Mouse (Mus musculus) heart, embryonic 16.5 days (tissue): ENCODE measurements around the gene Nt5e. TPM values are rescaled to one million over a fixed set of nuclear protein-coding genes. Genes with fewer than 3 reads are reported as not detected.

Source experiments
- ATAC-seq: fragments of 200-750 bp; cut with Nextera tagmentation; replicated peaks from 2 replicates; pipeline ENCODE4 v1.8.0; 2017; ENCODE audit warnings: moderate number of reproducible peaks; ENCODE audit not compliant: insufficient read depth, low FRiP score; ENCODE audit errors: extremely low read depth
- H3K27ac ChIP-seq: fragments of 300-500 bp; sonication (generic); 2 replicates; pipeline ENCODE4 v1.5.1; 2014; ENCODE audit warnings: mild to moderate bottlenecking, low read length, control low read depth, moderate library complexity
- H3K27me3 ChIP-seq: fragments of 300-500 bp; sonication (generic); 2 replicates; pipeline ENCODE4 v1.6.1; 2014; ENCODE audit warnings: low read length, mixed read lengths; ENCODE audit not compliant: control insufficient read depth, insufficient read depth
- H3K36me3 ChIP-seq: fragments of 300-500 bp; sonication (generic); 2 replicates; pipeline ENCODE4 v1.6.1; 2014; ENCODE audit not compliant: control insufficient read depth, insufficient read depth
- H3K4me1 ChIP-seq: fragments of 300-500 bp; sonication (generic); 2 replicates; pipeline ENCODE4 v1.6.1; 2014; ENCODE audit warnings: low read length, mixed read lengths; ENCODE audit not compliant: control insufficient read depth, insufficient read depth
- H3K4me2 ChIP-seq: fragments of 300-500 bp; sonication (generic); 2 replicates; pipeline ENCODE4 v1.6.1; 2014; ENCODE audit warnings: low read depth, mild to moderate bottlenecking, control low read depth, low read length
- H3K4me3 ChIP-seq: fragments of 300-500 bp; sonication (generic); 2 replicates; pipeline ENCODE4 v1.5.1; 2014; ENCODE audit warnings: mild to moderate bottlenecking, control low read depth, low read length
- H3K9ac ChIP-seq: fragments of 300-500 bp; sonication (generic); 2 replicates; pipeline ENCODE4 v1.6.1; 2014; ENCODE audit warnings: low read length, control low read depth
- H3K9me3 ChIP-seq: fragments of 300-500 bp; sonication (generic); replicated peaks from 2 replicates; pipeline ENCODE4 v1.6.1; 2016; ENCODE audit warnings: low read length; ENCODE audit not compliant: control insufficient read depth
- WGBS: fragments of 180-500 bp; shearing (Covaris S2); extraction: QIAGEN DNeasy Blood & Tissue Kit; methylation state at CpG from one replicate; pipeline ENCODE4 v1.1.7; 2014; 5-methylcytosine and 5-hydroxymethylcytosine counted together
- polyA plus RNA-seq: library from polyadenylated mRNA; unstranded; fragments of >200 nt; fragmentation: Nextera tagmentation; extraction: Ambion mirVana; gene quantifications from 2 replicates; pipeline ENCODE4 v1.2.1, GENCODE M21; 2015

Gene Nt5e
- polyA plus RNA-seq, 1 experiment from 2014 or later: 5.8 TPM

GRCm38 (mm10) chr9:88335839-88336238 lies 8.8 kb downstream of the Nt5e start:
- H3K4me3 ChIP-seq: no peak overlapping the region
- no peak overlapping the region for H3K27ac ChIP-seq
- no peak overlapping the region for H3K4me2 ChIP-seq
- peak; percentile 14; the same call in 1 of the 2 replicates for ATAC-seq
- no peaks in the 10 kb centered on the region for H3K4me1 ChIP-seq
- WGBS: 68% methylated on average over 2 of the region's 2 CpGs
- H3K36me3 ChIP-seq: no peaks in the 10 kb centered on the region
- H3K9me3 ChIP-seq: no peaks in the 10 kb centered on the region
- H3K27me3 ChIP-seq: no peaks in the 10 kb centered on the region
- H3K9ac ChIP-seq: no peak overlapping the region

DNA sequence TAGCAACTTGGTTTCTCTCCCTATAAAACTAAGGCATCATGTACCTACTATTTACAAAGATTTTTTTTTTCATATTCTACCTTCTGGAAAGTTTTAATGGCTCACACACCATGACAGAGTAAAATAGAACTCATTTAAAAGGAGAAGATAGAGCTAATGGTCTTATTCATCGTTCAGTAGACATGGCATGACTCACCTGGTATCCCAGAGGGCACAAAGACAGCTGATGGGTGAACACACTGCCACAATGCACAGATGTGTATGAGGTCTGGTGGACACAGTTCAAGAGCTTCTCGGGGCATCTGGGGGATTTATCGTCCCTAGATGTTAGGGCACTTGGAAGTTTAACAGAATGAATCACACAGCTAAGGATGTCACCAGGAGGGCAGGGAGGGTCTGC lies 13.8 kb downstream of the Nt5e start:
- H3K9me3 ChIP-seq: no peaks in the 10 kb centered on the region
- H3K27me3 ChIP-seq: no peaks in the 10 kb centered on the region
- H3K36me3 ChIP-seq: no peaks in the 10 kb centered on the region
- H3K9ac ChIP-seq: no peak overlapping the region
- WGBS: 82% methylated on average over 3 of the region's 3 CpGs
- H3K4me2 ChIP-seq: no peak overlapping the region
- no peak overlapping the region for H3K27ac ChIP-seq
- peaks cover 4% of the 10 kb centered on the region; the same call in 1 of the 2 replicates for H3K4me1 ChIP-seq
- no peak for ATAC-seq
- H3K4me3 ChIP-seq: no peak overlapping the region

DNA sequence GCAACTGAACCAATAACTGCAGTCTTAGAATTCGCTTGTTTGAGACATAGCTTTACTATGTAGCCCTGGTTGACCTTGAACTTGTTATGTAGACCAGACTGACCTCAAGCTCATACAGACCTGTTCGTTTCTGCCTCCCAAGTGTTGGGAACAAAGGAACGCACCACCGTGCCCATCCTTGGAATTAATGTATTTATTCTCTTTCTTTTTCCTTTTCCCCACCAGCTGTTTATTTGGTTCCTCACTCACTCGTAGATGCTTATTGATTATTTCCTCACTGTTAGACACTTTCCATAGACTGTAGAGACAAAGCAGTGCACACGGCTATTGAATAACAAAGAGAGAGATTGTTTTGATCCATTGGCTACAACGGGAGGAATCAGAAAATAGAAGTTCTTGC lies 15.2 kb downstream of the Nt5e start:
- no peak overlapping the region for H3K9ac ChIP-seq
- no peak for ATAC-seq
- H3K36me3 ChIP-seq: no peaks in the 10 kb centered on the region
- 83% methylated on average over 7 of the region's 7 CpGs for WGBS
- peaks cover 6% of the 10 kb centered on the region; the same call in 1 of the 2 replicates for H3K4me1 ChIP-seq
- H3K4me2 ChIP-seq: no peak overlapping the region
- H3K27me3 ChIP-seq: no peaks in the 10 kb centered on the region
- H3K4me3 ChIP-seq: no peak overlapping the region
- no peaks in the 10 kb centered on the region for H3K9me3 ChIP-seq
- H3K27ac ChIP-seq: no peak overlapping the region

- H3K27ac ChIP-seq: no peak overlapping the region
- H3K4me1 ChIP-seq: peaks cover 6% of the 10 kb centered on the region; the same call in 1 of the 2 replicates
- no peak overlapping the region for H3K4me3 ChIP-seq
- H3K9ac ChIP-seq: no peak overlapping the region
- H3K27me3 ChIP-seq: no peaks in the 10 kb centered on the region
- no peak overlapping the region for H3K4me2 ChIP-seq
- 82% methylated on average over 3 of the region's 3 CpGs for WGBS
- no peaks in the 10 kb centered on the region for H3K9me3 ChIP-seq
- no peaks in the 10 kb centered on the region for H3K36me3 ChIP-seq
- no peak for ATAC-seq
Measured at GRCm38 (mm10) chr9:88342701-88343100, 15.7 kb downstream of the Nt5e start.

DNA sequence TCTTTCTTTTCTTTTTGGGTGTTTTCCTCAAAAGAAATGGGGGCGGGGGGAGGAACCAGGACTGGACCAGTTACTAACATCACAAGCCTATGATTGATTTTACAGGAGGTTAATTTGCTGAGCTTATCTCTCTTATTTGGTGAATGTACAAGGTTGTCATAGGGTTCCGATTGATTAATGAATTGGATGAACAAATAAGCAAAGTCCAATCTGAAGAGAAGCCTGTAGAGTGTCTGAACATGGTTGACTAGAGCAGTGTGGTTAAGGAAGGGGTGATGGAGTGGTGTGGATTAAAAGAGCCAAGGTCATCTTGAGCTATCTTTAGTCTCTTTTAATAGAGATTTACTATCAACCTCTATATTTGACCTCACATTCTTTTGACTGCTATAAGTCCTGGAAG lies 17.4 kb downstream of the Nt5e start:
- no peaks in the 10 kb centered on the region for H3K9me3 ChIP-seq
- H3K9ac ChIP-seq: no peak overlapping the region
- H3K27me3 ChIP-seq: no peaks in the 10 kb centered on the region
- no peak for ATAC-seq
- no peak overlapping the region for H3K4me2 ChIP-seq
- WGBS: 96% methylated on average over 2 of the region's 2 CpGs
- H3K27ac ChIP-seq: no peak overlapping the region
- peaks cover 6% of the 10 kb centered on the region; the same call in 1 of the 2 replicates for H3K4me1 ChIP-seq
- no peaks in the 10 kb centered on the region for H3K36me3 ChIP-seq
- no peak overlapping the region for H3K4me3 ChIP-seq

GRCm38 (mm10) chr9:88346857-88347256 lies 19.9 kb downstream of the Nt5e start:
- H3K4me2 ChIP-seq: no peak overlapping the region
- no peaks in the 10 kb centered on the region for H3K9me3 ChIP-seq
- no peak for ATAC-seq
- no peaks in the 10 kb centered on the region for H3K27me3 ChIP-seq
- 53% methylated on average over 5 of the region's 5 CpGs for WGBS
- H3K36me3 ChIP-seq: no peaks in the 10 kb centered on the region
- H3K4me1 ChIP-seq: peaks cover 10% of the 10 kb centered on the region
- no peak overlapping the region for H3K9ac ChIP-seq
- H3K4me3 ChIP-seq: no peak overlapping the region
- no peak overlapping the region for H3K27ac ChIP-seq

GRCm38 (mm10) chr9:88348623-88349022 lies 21.6 kb downstream of the Nt5e start:
- ATAC-seq: no peak
- Histone ChIP-seq H3K27ac (no peak overlapping the region), H3K36me3 (no peaks in the 10 kb centered on the region), H3K4me3 (no peak overlapping the region), H3K4me1 (peaks cover 10% of the 10 kb centered on the region), H3K9ac (no peak overlapping the region), H3K9me3 (no peaks in the 10 kb centered on the region), H3K4me2 (no peak overlapping the region), H3K27me3 (no peaks in the 10 kb centered on the region)
- 89% methylated on average over 6 of the region's 6 CpGs for WGBS

DNA sequence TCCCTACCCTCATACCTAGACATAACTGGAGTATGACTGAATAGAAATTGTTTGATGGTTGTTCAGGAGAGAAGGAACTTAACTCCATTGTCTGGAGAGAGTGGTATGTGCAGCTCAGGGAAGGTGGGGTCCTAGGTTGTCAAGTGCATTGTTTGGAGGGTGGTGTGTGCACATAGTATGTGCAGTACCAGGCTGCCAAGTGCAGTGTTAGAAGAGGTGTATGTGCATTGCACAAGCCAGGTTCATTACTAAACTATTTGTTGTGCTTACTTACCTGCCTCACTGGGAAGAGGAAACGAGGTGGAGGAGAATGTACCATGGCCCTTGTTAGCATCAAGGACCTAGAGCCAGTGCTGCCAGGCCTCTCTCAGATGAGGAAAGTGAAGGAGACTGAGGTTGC lies 23.3 kb downstream of the Nt5e start:
- H3K36me3 ChIP-seq: no peaks in the 10 kb centered on the region
- H3K27me3 ChIP-seq: no peaks in the 10 kb centered on the region
- no peak overlapping the region for H3K27ac ChIP-seq
- H3K9ac ChIP-seq: no peak overlapping the region
- H3K4me2 ChIP-seq: no peak overlapping the region
- H3K4me1 ChIP-seq: peaks cover 8% of the 10 kb centered on the region
- H3K9me3 ChIP-seq: no peaks in the 10 kb centered on the region
- WGBS: 69% methylated on average over 1 of the region's 1 CpGs
- ATAC-seq: no peak
- no peak overlapping the region for H3K4me3 ChIP-seq

GRCm38 (mm10) chr9:88351163-88351562 lies 24.2 kb downstream of the Nt5e start:
- Histone ChIP-seq H3K27me3 (no peaks in the 10 kb centered on the region), H3K36me3 (no peaks in the 10 kb centered on the region), H3K9me3 (no peaks in the 10 kb centered on the region), H3K4me3 (no peak overlapping the region), H3K27ac (no peak overlapping the region), H3K4me1 (peaks cover 6% of the 10 kb centered on the region; the same call in 1 of the 2 replicates), H3K4me2 (no peak overlapping the region), H3K9ac (no peak overlapping the region)
- WGBS: 54% methylated on average over 3 of the region's 3 CpGs
- no peak for ATAC-seq
